Mouse (Mus musculus) liver, embryonic 14.5 days (tissue): ENCODE results near the gene Hspa12a.

Source experiments
- CTCF ChIP-seq: IDR thresholded peaks from 2 replicates; pipeline ENCODE4 v1.5.1; 2016; ENCODE audit warnings: antibody characterized with exemption, low read depth, control low read depth
- EP300 ChIP-seq: IDR thresholded peaks from 2 replicates; pipeline ENCODE4 v1.6.1; 2016; ENCODE audit warnings: antibody characterized with exemption, low read depth

DNA sequence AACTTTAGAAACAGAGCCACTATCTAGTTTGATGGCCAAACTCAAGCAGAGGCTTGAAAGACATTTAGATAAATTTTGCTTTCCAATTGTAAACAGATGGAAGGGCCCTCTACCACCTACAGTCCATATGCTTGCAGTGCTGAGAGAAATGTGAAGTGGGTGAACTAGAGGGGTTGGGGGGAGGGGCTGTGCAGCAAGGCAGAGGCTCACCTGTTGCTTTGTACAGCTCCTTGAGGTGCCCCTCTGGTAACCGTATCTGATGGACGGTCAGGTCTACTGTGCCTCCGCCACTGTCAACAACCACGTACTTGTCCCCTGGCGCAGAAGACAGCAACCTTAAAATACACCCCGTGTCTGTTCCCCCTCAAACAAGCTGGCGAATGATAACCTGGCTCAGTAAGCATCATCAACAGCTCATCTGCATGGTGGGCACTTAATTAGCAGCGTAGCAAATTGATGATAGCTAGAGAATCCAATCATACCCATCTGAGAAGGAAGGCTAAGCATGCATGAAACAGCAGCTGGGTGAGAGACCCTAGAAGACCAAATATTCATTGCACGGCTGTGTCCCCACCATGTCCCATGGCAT, 138.2 kb downstream of the Hspa12a start:
- TF ChIP-seq CTCF (no peak), EP300 (no peak)
